ENCODE assay signal across 21 mouse cellular contexts in genomic region chr9:91876823-91877222, GRCm38 (mm10).
"Had no signal": no experiment of that assay in that cellular context is flagged by ENCODE, and none has a peak within 500 bp of the region (broad histone marks: within the 10 kb centered on the region; RNA-seq: fewer than 3 reads in every experiment).

No protein-coding gene starts in this region.

- H3K27me3 ChIP-seq: liver, embryonic 13.5 days; liver, embryonic 15.5 days; lung, embryonic 15.5 days; midbrain, embryonic 12.5 days; neural tube, embryonic 12.5 days had no signal

- H3K36me3 ChIP-seq: liver, embryonic 13.5 days; liver, embryonic 15.5 days; lung, embryonic 15.5 days; midbrain, embryonic 10.5 days; midbrain, embryonic 12.5 days; neural tube, embryonic 12.5 days had no signal

- H3K4me3 ChIP-seq: liver, embryonic 13.5 days; liver, embryonic 15.5 days; lung, embryonic 15.5 days; midbrain, embryonic 10.5 days; midbrain, embryonic 12.5 days; myocyte; neural tube, embryonic 12.5 days had no signal

- ATAC-seq: liver, postnatal 0 days; lung, postnatal 0 days; midbrain, embryonic 16.5 days had no signal

- H3K4me2 ChIP-seq: liver, embryonic 13.5 days; liver, embryonic 15.5 days; lung, embryonic 15.5 days; midbrain, embryonic 12.5 days; neural tube, embryonic 12.5 days had no signal

- DNase-seq: liver, embryonic 13.5 days; liver, postnatal 0 days; lung, adult 2 months; lung, postnatal 4 days; midbrain, embryonic 14.5 days; retina, postnatal 1 day; right cerebral cortex, adult 18-20 months; right cerebral cortex, postnatal 25 days; right cerebral cortex, postnatal 4 days; spleen, adult 18-20 months; thymus, adult 18-20 months; thymus, postnatal 14 days; thymus, postnatal 36 days had no signal

- H3K9me3 ChIP-seq: liver, embryonic 15.5 days; lung, embryonic 15.5 days; midbrain, embryonic 10.5 days; midbrain, embryonic 12.5 days; neural tube, embryonic 12.5 days had no signal

- H3K27ac ChIP-seq: liver, embryonic 13.5 days; liver, embryonic 15.5 days; lung, embryonic 15.5 days; midbrain, embryonic 10.5 days; midbrain, embryonic 12.5 days; neural tube, embryonic 12.5 days had no signal

- H3K4me1 ChIP-seq: liver, embryonic 13.5 days; liver, embryonic 15.5 days; lung, embryonic 15.5 days; midbrain, embryonic 10.5 days; midbrain, embryonic 12.5 days; neural tube, embryonic 12.5 days had no signal

- H3K9ac ChIP-seq: liver, embryonic 13.5 days; liver, embryonic 15.5 days; liver, postnatal 0 days; lung, embryonic 15.5 days; midbrain, embryonic 12.5 days; neural tube, embryonic 12.5 days had no signal
